Mouse (Mus musculus) thymus, adult 2 months (tissue): ENCODE data around the gene 9530003J23Rik. TPM values are rescaled to one million over a fixed set of nuclear protein-coding genes. Genes with fewer than 3 reads are reported as not detected.
"Not testable (repeated sequence)": the region's sequence is repeated elsewhere in the genome, so short reads cannot be mapped to it uniquely, and the experiment has no call there.

Experiments used
- DNase-seq: peaks from one replicate; pipeline ENCODE4 v3.0.0; 2021
- H3K27ac ChIP-seq: fragments of 200-500 bp; 2 replicates; pipeline ENCODE4 v1.5.1; 2012; ENCODE audit warnings: low read length, control low read depth; ENCODE audit not compliant: control insufficient read depth, insufficient read depth
- H3K27me3 ChIP-seq: fragments of 200-500 bp; 2 replicates; pipeline ENCODE4 v1.6.1; 2012; ENCODE audit warnings: mild to moderate bottlenecking, low read length, moderate library complexity, mixed read lengths; ENCODE audit not compliant: control insufficient read depth, insufficient read depth
- H3K36me3 ChIP-seq: fragments of 200-500 bp; 2 replicates; pipeline ENCODE4 v1.6.1; 2012; ENCODE audit warnings: mild to moderate bottlenecking, low read length, moderate library complexity; ENCODE audit not compliant: control insufficient read depth, insufficient read depth
- H3K4me1 ChIP-seq: fragments of 200-500 bp; replicated peaks from 2 replicates; pipeline ENCODE4 v1.6.1; 2012; ENCODE audit warnings: low read length; ENCODE audit not compliant: control insufficient read depth, insufficient read depth
- H3K4me3 ChIP-seq: fragments of 200-500 bp; 2 replicates; pipeline ENCODE4 v1.5.1; 2012; ENCODE audit warnings: mild to moderate bottlenecking, low read length, control low read depth, moderate library complexity; ENCODE audit not compliant: control insufficient read depth, insufficient read depth
- CTCF ChIP-seq: fragments of 200-500 bp; IDR thresholded peaks from 2 replicates; pipeline ENCODE4 v1.5.1; 2012; ENCODE audit warnings: mild to moderate bottlenecking, control low read depth, low read length, moderate library complexity, borderline replicate concordance; ENCODE audit not compliant: control insufficient read depth, poor library complexity, insufficient read depth; ENCODE audit errors: extremely low read depth
- POLR2A ChIP-seq: fragments of 200-500 bp; IDR thresholded peaks from 2 replicates; pipeline ENCODE4 v1.6.1; 2012; ENCODE audit warnings: mild to moderate bottlenecking, low read length, control low read depth, moderate library complexity; ENCODE audit not compliant: control insufficient read depth, poor library complexity, insufficient read depth; ENCODE audit errors: extremely low read depth
- WGBS: fragments of 180-500 bp; shearing (Covaris S2); methylation state at CpG from one replicate; pipeline ENCODE4 v1.1.7; 2018; 5-methylcytosine and 5-hydroxymethylcytosine counted together
- polyA plus RNA-seq: library from polyadenylated mRNA; depleted of rRNA; stranded (reverse); fragments of >200 nt; gene quantifications from 2 replicates; pipeline ENCODE4 v1.2.3, GENCODE M21; 2012; rRNA removed

Gene 9530003J23Rik
- polyA plus RNA-seq, result not detected in 2 replicates

GRCm38 (mm10) chr10:117238603-117239002, at the start of gene 9530003J23Rik:
9530003J23Rik (minus strand) TSS chr10:117238703.
- no peaks in the 10 kb centered on the region for H3K4me1 ChIP-seq
- H3K27ac ChIP-seq, result no peak within 1 kb of the TSS
- H3K36me3 ChIP-seq, result no peaks in the 10 kb centered on the region
- no peaks in the 10 kb centered on the region for H3K27me3 ChIP-seq
- TF ChIP-seq POLR2A (no peak), CTCF (no peak)
- H3K4me3 ChIP-seq, result no peak within 1 kb of the TSS
- WGBS, result 90% methylated on average over 12 of the region's 12 CpGs
- no peak for DNase-seq

GRCm38 (mm10) chr10:117287226-117287850, 48.8 kb upstream of the 9530003J23Rik start:
- no peak for DNase-seq
- no peaks in the 10 kb centered on the region for H3K27me3 ChIP-seq
- 78% methylated on average over 3 of the region's 3 CpGs for WGBS
- no peaks in the 10 kb centered on the region for H3K36me3 ChIP-seq
- TF ChIP-seq POLR2A (no peak), CTCF (no peak)
- H3K27ac ChIP-seq, result no peak overlapping the region
- no peaks in the 10 kb centered on the region for H3K4me1 ChIP-seq
- no peak overlapping the region for H3K4me3 ChIP-seq

- Histone ChIP-seq H3K27me3 (no peaks in the 10 kb centered on the region), H3K27ac (no peak overlapping the region), H3K4me3 (no peak overlapping the region), H3K4me1 (no peaks in the 10 kb centered on the region), H3K36me3 (no peaks in the 10 kb centered on the region)
- TF ChIP-seq CTCF (no peak), POLR2A (no peak)
- DNase-seq, result no peak
- 98% methylated on average over 6 of the region's 6 CpGs for WGBS
Measured at GRCm38 (mm10) chr10:117286366-117286970, 48.0 kb upstream of the 9530003J23Rik start.

GRCm38 (mm10) chr10:117285584-117285983, 47.1 kb upstream of the 9530003J23Rik start:
- not testable (repeated sequence) for H3K36me3 ChIP-seq, H3K27ac ChIP-seq, DNase-seq, H3K27me3 ChIP-seq, H3K4me3 ChIP-seq, H3K4me1 ChIP-seq
- WGBS, result 1% methylated on average over 3 of the region's 7 CpGs

DNA sequence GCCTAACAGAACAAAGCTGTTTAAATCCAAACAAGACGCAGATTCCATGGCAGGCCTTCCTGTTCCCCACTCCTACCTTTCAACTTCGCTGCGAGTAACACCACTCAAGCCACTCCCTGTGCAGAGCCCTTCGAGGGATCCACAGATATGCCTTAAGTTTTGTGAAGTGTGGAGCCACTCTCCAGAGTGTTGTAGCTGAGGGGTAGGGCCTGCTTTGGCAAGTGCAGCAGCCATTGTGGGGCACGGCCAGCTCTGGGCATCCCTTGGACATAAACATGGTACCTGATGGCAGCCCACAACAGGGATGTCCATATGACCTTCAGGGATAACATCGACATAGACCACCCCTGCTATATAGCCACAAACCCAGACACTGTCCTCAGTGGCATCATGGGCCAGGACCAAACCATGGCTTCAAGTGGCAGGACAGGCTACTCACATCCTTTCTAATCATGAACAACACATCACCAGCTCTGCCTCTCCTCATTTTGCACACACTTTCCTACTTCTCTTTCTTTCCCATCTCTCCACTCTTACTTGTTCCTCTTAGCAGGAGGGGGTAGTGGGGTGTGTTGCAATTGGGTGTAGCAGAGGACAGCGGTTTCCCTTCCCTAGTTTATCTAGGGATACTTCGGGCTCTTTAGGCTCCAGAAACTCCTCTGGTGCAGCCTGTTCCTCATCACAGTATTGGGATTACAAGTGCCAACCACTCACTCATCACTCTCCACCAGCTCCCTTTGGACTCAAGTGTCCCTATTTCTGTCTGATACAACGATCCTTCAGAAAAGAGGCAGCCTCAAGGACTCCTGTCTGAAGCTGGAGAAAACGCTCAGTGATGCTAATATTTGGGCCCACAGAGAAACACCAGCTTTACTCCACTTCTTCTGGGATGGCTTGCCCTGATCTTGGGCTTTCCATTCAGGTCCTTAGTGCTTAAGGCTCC, 46.3 kb upstream of the 9530003J23Rik start:
- DNase-seq, result no peak
- WGBS, result 93% methylated on average over 10 of the region's 10 CpGs
- H3K27ac ChIP-seq, result no peak overlapping the region
- TF ChIP-seq CTCF, result no peak
- TF ChIP-seq POLR2A, result no peak
- H3K36me3 ChIP-seq, result no peaks in the 10 kb centered on the region
- no peaks in the 10 kb centered on the region for H3K4me1 ChIP-seq
- H3K4me3 ChIP-seq, result no peak overlapping the region
- no peaks in the 10 kb centered on the region for H3K27me3 ChIP-seq

DNA sequence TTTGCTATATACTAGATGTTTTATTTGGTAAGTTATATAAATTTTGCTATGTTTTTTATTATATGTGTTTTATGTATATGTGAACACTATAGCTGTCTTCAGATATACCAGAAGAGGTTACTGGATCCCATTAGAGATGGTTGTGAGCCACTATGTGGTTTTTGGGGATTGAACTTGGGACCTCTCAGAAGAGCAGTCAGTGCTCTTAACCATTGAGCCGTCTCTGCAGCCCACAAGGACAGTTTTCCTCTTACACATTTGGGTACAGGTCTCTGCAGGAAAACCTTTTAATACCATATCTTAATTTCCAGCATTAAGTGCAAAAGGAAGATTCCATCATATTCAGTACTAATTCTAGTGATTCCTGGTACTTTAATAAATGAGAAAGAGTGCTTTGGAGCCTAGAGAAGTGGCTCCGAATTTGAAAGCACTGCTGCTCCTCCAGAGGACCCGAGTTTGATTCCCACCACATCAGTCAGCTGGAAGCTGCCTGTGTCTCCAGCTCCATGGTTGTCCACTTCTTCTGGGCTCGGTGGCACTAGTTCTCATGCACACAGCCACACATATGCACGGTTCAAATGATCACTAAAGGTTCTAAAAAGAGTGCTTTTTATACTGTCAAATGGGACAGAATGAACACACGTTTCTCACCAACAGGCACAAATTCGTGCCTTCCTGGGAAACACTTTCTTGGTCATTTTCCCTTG, 45.5 kb upstream of the 9530003J23Rik start:
- no peak for TF ChIP-seq POLR2A
- no peak for TF ChIP-seq CTCF
- WGBS, result 93% methylated on average over 7 of the region's 7 CpGs

DNA sequence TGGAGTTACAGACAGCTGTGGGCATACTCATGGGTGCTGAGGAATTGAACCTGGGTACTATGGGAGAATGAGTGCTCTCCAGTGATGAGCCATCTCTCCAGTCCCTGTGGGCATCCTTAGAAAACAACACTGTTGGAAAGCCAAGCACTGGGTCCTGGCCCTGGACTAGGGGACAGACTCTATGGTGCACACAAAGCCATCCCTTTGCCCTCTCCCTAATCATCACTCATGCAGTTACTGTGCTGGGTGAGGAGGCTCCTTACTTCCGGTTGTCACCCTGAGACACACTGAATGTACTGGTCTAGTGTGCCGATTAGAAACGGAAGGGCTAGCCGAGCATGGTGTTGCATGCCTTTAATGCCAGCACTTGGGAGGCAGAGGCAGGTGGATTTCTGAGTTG, 44.7 kb upstream of the 9530003J23Rik start:
- H3K4me3 ChIP-seq, DNase-seq, H3K36me3 ChIP-seq, H3K27ac ChIP-seq, H3K27me3 ChIP-seq, H3K4me1 ChIP-seq: not testable (repeated sequence)
- WGBS, result 93% methylated on average over 4 of the region's 4 CpGs

More for the DNA sequence above, 45.5 kb upstream of the 9530003J23Rik start:
- H3K27ac ChIP-seq, result no peak overlapping the region
- DNase-seq, result no peak
- H3K27me3 ChIP-seq, result no peaks in the 10 kb centered on the region
- no peaks in the 10 kb centered on the region for H3K36me3 ChIP-seq
- H3K4me1 ChIP-seq, result no peaks in the 10 kb centered on the region
- no peak overlapping the region for H3K4me3 ChIP-seq
